Mouse (Mus musculus): ENCODE measurements around the gene Nt5c2. TPM values are rescaled to one million over a fixed set of nuclear protein-coding genes. Genes with fewer than 3 reads are reported as not detected.
"Not testable (repeated sequence)": the region's sequence is repeated elsewhere in the genome, so short reads cannot be mapped to it uniquely, and the experiment has no call there.

Nt5c2 gene
- polyA plus RNA-seq, 1 experiment from 2014 or later: 76.0 TPM

GRCm38 (mm10) chr19:46998168-46998870 is 16.6 kb downstream of the Nt5c2 start:
- no peaks in the 10 kb centered on the region for H3K36me3 ChIP-seq (replicated peaks)
- no peak overlapping the region for H3K4me2 ChIP-seq
- no peaks in the 10 kb centered on the region for H3K27me3 ChIP-seq
- H3K9me3 ChIP-seq: no peaks in the 10 kb centered on the region
- no peaks in the 10 kb centered on the region for H3K4me1 ChIP-seq
- WGBS: 87% methylated on average over 8 of the region's 8 CpGs
- H3K9ac ChIP-seq: no peak overlapping the region
- ATAC-seq (ENCODE audit: low FRiP score): no peak
- H3K27ac ChIP-seq: no peak overlapping the region
- H3K4me3 ChIP-seq (replicated peaks): no peak overlapping the region

- no peak overlapping the region for H3K9ac ChIP-seq
- H3K27me3 ChIP-seq: no peaks in the 10 kb centered on the region
- ATAC-seq (ENCODE audit: low FRiP score): no peak
- no peak overlapping the region for H3K4me2 ChIP-seq
- 92% methylated on average over 9 of the region's 9 CpGs for WGBS
- no peaks in the 10 kb centered on the region for H3K4me1 ChIP-seq
- no peak overlapping the region for H3K4me3 ChIP-seq (replicated peaks)
- H3K27ac ChIP-seq: no peak overlapping the region
- no peaks in the 10 kb centered on the region for H3K9me3 ChIP-seq
- H3K36me3 ChIP-seq (replicated peaks): no peaks in the 10 kb centered on the region
These were observed 18.9 kb downstream of the Nt5c2 start for GRCm38 (mm10) chr19:46996095-46996494.

GRCm38 (mm10) chr19:46992329-46992728 is 22.6 kb downstream of the Nt5c2 start:
- peaks cover 10% of the 10 kb centered on the region for H3K4me1 ChIP-seq
- not testable (repeated sequence) for H3K9me3 ChIP-seq; H3K9ac ChIP-seq; ATAC-seq (ENCODE audit: low FRiP score); H3K27ac ChIP-seq; H3K4me2 ChIP-seq; H3K4me3 ChIP-seq (replicated peaks); H3K27me3 ChIP-seq; H3K36me3 ChIP-seq (replicated peaks)
- 65% methylated on average over 4 of the region's 4 CpGs for WGBS

DNA sequence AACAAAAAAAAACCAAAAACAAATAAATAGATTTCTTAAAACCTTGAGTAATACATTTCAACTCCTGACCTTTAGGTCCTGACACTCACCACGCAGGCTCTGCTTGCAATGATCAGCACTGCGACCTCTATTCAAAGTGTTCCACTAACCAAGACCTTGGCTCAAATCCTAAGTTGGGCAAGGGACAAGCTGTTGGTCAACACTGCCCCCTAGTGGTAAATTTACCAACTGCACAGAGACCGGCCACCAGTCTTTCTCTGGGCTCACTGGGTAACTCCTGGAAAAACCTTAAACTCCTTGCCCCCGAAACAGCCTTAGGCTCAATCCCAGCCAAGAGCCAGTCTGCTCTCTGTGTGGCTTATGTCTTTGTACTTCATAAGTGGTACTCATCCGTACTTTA is 23.8 kb downstream of the Nt5c2 start:
- peaks cover 10% of the 10 kb centered on the region for H3K4me1 ChIP-seq
- H3K4me2 ChIP-seq: no peak overlapping the region
- H3K27me3 ChIP-seq: no peaks in the 10 kb centered on the region
- no peak overlapping the region for H3K4me3 ChIP-seq (replicated peaks)
- WGBS: 14% methylated on average over 5 of the region's 5 CpGs
- no peak overlapping the region for H3K27ac ChIP-seq
- ATAC-seq (ENCODE audit: low FRiP score): no peak
- H3K9ac ChIP-seq: no peak overlapping the region
- H3K36me3 ChIP-seq (replicated peaks): no peaks in the 10 kb centered on the region
- no peaks in the 10 kb centered on the region for H3K9me3 ChIP-seq

GRCm38 (mm10) chr19:46990625-46991024 is 24.3 kb downstream of the Nt5c2 start:
- not testable (repeated sequence) for H3K27ac ChIP-seq; H3K36me3 ChIP-seq (replicated peaks); H3K9ac ChIP-seq; H3K9me3 ChIP-seq; H3K27me3 ChIP-seq; H3K4me2 ChIP-seq; H3K4me3 ChIP-seq (replicated peaks); ATAC-seq (ENCODE audit: low FRiP score)
- WGBS: 81% methylated on average over 8 of the region's 8 CpGs
- peaks cover 10% of the 10 kb centered on the region for H3K4me1 ChIP-seq

- Histone ChIP-seq H3K36me3 (replicated peaks) (no peaks in the 10 kb centered on the region), H3K9me3 (no peaks in the 10 kb centered on the region), H3K4me2 (no peak overlapping the region), H3K27me3 (no peaks in the 10 kb centered on the region), H3K4me1 (peaks cover 10% of the 10 kb centered on the region), H3K27ac (no peak overlapping the region), H3K9ac (no peak overlapping the region), H3K4me3 (replicated peaks) (no peak overlapping the region)
- 84% methylated on average over 3 of the region's 3 CpGs for WGBS
- ATAC-seq (ENCODE audit: low FRiP score): no peak
These were observed 24.8 kb downstream of the Nt5c2 start for GRCm38 (mm10) chr19:46990153-46990518.

DNA sequence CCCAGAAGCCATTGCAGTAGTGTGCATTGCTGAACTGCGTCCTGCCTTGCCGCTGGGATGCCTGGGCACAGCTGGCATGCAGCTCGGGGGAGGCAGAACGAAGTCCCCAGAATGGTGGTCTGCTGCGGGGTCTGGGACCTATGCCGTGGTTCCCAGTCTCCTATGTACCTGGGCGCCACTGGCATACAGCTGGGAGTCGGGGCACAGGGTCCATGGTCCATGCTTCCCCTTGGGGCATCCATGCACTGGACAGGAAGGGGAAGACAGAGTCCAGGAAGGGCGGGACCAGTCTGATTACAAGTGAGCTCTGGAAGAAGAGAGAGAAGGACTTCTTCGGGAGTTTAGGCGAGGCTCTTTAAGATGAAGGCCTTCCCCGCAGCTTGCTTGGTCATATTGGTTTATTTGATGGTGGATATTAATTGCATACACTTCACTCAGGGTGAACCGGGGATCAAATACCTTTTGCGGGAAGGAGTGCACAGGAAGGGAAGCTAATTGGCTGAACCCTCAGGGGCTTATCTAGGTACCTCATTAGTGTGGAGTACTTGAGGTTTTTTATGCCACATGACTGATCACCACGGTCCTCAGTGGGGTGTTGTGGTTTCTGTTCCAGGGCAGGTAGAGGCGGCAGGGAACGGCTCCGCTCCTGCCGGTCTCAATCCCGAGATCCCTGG is 25.3 kb downstream of the Nt5c2 start:
- no peak for ATAC-seq (ENCODE audit: low FRiP score)
- no peaks in the 10 kb centered on the region for H3K27me3 ChIP-seq

DNA sequence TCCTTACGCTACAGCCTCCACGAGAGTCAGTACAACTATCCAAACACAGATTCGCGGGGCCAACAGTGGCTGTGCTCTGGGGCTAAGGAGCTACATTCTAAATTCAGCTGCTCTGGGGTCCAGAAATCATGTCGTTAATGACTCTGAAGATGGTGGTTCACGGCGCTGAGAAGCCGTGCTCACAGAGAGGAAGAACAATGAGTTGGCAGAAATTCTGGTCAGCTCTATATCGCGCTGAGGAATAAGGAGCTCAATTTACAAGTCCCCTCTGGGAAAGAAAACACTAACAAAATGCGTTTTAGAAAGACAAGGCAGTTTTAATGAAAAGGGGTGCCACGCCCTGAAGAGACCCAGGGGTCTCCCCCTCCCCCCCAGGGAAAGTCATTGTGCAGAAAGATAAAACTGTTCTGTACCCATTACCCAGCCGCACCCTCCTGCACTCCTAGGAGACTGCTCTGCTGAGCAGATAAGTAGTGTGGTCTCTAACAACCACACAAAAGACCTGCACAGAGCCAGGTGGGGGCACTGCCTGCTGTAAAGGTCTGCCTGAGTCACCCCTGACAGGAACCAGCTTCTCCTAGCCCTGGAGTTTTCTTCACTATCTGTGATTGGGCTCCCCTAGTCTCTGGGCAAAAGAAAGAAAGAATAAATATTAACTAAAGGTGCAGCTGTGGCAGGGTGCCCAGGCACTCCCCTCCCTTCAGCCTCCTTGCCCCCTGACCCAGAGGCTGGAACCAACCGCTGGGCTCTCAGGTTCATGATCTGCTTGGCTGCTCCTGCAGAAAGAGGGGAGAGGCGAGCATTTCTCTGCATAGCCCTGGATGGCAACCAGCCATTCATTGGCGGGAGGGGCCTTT is 26.5 kb downstream of the Nt5c2 start:
- no peaks in the 10 kb centered on the region for H3K9me3 ChIP-seq
- H3K4me2 ChIP-seq: no peak overlapping the region
- 58% methylated on average over 16 of the region's 16 CpGs for WGBS
- peaks cover 14% of the 10 kb centered on the region for H3K4me1 ChIP-seq
- no peak for ATAC-seq (ENCODE audit: low FRiP score)
- H3K9ac ChIP-seq: no peak overlapping the region
- no peaks in the 10 kb centered on the region for H3K27me3 ChIP-seq
- no peak overlapping the region; the same call in 1 of the 2 replicates for H3K27ac ChIP-seq
- no peak overlapping the region for H3K4me3 ChIP-seq (replicated peaks)
- no peaks in the 10 kb centered on the region for H3K36me3 ChIP-seq (replicated peaks)

More for the DNA sequence above, 25.3 kb downstream of the Nt5c2 start:
- H3K4me3 ChIP-seq (replicated peaks): no peak overlapping the region
- H3K36me3 ChIP-seq (replicated peaks): no peaks in the 10 kb centered on the region
- H3K4me1 ChIP-seq: peaks cover 10% of the 10 kb centered on the region
- WGBS: 79% methylated on average over 20 of the region's 20 CpGs
- H3K27ac ChIP-seq: no peak overlapping the region
- no peak overlapping the region for H3K4me2 ChIP-seq
- no peak overlapping the region for H3K9ac ChIP-seq
- H3K9me3 ChIP-seq: no peaks in the 10 kb centered on the region

GRCm38 (mm10) chr19:46987646-46988045 is 27.3 kb downstream of the Nt5c2 start:
- Histone ChIP-seq H3K36me3 (replicated peaks) (no peaks in the 10 kb centered on the region), H3K27ac (no peak overlapping the region), H3K9me3 (no peaks in the 10 kb centered on the region), H3K4me1 (peaks cover 14% of the 10 kb centered on the region), H3K4me2 (no peak overlapping the region), H3K4me3 (replicated peaks) (no peak overlapping the region), H3K27me3 (no peaks in the 10 kb centered on the region), H3K9ac (no peak overlapping the region)
- ATAC-seq (ENCODE audit: low FRiP score): no peak
- 90% methylated on average over 6 of the region's 6 CpGs for WGBS

GRCm38 (mm10) chr19:46984726-46985622 is 30.0 kb downstream of the Nt5c2 start:
- Histone ChIP-seq H3K9ac (no peak overlapping the region), H3K27ac (no peak overlapping the region), H3K9me3 (no peaks in the 10 kb centered on the region), H3K27me3 (no peaks in the 10 kb centered on the region), H3K4me1 (peaks cover 14% of the 10 kb centered on the region), H3K4me2 (no peak overlapping the region), H3K4me3 (replicated peaks) (no peak overlapping the region), H3K36me3 (replicated peaks) (no peaks in the 10 kb centered on the region)
- 89% methylated on average over 13 of the region's 13 CpGs for WGBS
- ATAC-seq (ENCODE audit: low FRiP score): no peak

- H3K4me1 ChIP-seq: peaks cover 13% of the 10 kb centered on the region
- H3K4me2 ChIP-seq: no peak overlapping the region
- no peaks in the 10 kb centered on the region for H3K36me3 ChIP-seq (replicated peaks)
- WGBS: 67% methylated on average over 11 of the region's 11 CpGs
- no peaks in the 10 kb centered on the region for H3K27me3 ChIP-seq
- no peaks in the 10 kb centered on the region for H3K9me3 ChIP-seq
- no peak overlapping the region for H3K4me3 ChIP-seq (replicated peaks)
- H3K27ac ChIP-seq: no peak overlapping the region
- H3K9ac ChIP-seq: no peak overlapping the region
- no peak for ATAC-seq (ENCODE audit: low FRiP score)
These were observed 31.0 kb downstream of the Nt5c2 start for GRCm38 (mm10) chr19:46983966-46984380.

Measured in forebrain, embryonic 12.5 days (tissue).